Mouse (Mus musculus): ENCODE data around the gene Tppp3.

DNA sequence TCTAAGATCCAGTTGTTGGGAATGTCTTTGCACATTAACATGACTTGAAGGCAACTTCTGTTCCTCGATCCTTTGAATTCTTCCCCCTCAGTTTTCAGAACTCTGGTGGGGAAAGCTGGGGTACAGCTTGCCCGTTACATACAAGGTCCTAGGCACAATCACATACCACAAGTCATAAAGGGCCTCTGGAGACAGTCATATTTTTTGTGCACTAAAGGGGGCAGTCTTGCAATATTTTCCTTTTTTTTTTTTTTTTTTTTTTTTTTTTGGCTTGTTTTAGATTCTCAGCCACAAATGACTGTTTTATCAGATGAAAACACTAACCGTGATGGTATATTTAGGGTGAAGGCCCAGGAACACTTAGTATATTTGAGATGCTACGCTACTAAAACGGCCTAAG, 18.0 kb downstream of the Tppp3 start:
- TF ChIP-seq POLR2A (IDR thresholded peaks at IDR 0.05; ENCODE audit: insufficient read depth, low read depth, low read length), result no peak
- peak; percentile 60 for TF ChIP-seq CTCF (IDR thresholded peaks at IDR 0.05)
